Mouse (Mus musculus): ENCODE measurements around the gene Pfkm.

Gene Pfkm

DNA sequence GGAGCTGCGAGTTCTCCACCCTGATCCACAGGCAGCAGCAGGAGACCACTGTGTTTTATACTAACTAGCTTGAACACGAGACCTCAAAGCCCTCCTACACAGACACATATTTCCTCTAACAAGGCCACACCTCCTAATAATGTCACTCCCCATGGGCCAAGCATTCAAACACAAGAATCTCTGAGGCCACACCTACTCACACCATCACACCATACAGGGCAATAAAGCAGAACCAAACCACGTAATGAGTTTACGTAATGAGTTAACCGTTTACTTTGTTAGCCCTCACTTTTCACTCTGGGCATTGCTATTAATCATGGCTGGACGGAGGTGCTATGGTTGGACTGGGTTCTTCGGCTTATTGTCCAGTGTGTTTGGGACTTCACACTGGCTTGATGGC lies 47.4 kb downstream of the Pfkm start:
- no peak for DNase-seq (ENCODE audit: low spot score in 2 of 2)

DNA sequence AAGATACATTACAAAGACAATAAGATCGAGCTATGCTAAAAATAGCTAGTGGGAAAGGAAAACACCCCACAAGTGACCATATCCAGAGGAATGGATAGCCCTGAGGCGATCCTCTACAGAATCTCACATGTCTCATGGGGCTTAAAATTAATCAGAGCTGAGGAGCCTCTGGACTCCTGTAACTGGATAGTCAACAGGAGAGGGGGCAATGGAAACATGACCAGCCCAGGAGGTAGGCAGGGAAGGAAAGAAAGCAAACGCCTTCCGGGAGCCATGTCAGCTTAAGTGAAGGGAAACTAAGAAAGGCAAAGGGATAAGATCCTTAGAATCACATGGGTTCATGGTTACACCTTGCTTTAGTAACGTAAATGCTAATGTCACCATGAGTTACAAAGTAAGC lies 48.4 kb downstream of the Pfkm start:
- no peak for DNase-seq (ENCODE audit: low spot score in 2 of 2)

GRCm38 (mm10) chr15:98142515-98142914 lies 50.1 kb downstream of the Pfkm start:
- DNase-seq (ENCODE audit: low spot score in 2 of 2), result no peak

DNA sequence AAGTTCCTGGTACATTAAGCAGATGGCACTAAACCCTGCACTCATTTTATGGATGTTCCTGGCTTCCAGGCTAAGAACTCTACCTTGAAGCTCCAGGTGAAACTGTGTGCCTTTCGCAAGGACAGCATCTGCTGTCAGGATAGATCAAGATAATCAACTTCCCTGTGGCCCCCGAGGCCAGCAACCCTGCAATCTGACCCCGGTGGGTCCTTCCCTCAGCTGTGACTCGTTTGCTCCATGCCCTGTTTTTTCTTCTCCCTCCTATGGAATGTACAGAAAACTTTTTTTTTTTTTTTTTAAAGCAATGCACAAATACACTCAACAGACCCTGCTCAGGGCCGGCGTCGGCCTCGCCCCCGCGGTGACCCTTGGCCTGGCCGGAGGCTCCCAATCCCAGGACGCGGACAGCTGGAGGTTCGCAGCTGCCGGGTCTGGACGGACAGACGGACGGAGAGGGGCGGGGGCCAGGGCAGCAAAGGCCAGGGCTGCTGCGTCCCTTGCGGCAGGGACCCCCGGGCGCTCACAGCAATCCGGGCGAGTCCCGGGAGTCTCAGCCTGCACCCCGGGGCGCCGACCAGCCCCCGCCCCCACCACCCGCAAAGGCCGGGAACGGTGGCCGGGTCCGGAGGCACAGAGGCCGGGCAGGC lies 52.6 kb downstream of the Pfkm start:
- DNase-seq (ENCODE audit: low spot score in 2 of 2), result peak in 1 of 2 experiments; percentile 44

- DNase-seq (ENCODE audit: low spot score in 2 of 2), result peak; percentile 73 to 87
These were observed 53.3 kb downstream of the Pfkm start for GRCm38 (mm10) chr15:98145559-98146181.

- no peak for DNase-seq (ENCODE audit: low spot score in 2 of 2)
These were observed 56.0 kb downstream of the Pfkm start for GRCm38 (mm10) chr15:98148356-98148755.

DNA sequence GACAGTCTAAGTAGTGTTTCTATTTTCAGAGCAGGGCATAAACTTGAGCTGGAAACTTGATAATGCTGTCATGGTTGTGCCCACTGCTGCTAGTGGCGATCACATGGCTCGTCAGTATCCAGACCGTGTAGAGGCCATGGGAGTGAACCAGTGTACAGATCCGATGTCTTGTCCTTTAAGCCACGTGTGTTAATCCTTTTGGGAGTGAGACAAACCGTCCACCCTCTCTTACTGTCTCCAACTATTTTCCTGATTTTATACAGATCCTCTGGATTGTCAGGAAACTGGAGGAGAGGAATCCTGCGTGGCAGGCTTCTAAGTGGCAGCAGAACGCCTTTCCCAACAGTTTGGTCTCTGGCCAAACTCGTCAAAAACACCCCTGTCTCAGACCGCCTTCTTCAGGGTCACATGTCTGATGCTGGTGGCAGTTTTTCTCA lies 56.8 kb downstream of the Pfkm start:
- no peak for DNase-seq (ENCODE audit: low spot score in 2 of 2)

- DNase-seq (ENCODE audit: low spot score in 2 of 2), result no peak
These were observed 60.5 kb downstream of the Pfkm start for GRCm38 (mm10) chr15:98152916-98153315.

GRCm38 (mm10) chr15:98153625-98154024 lies 61.2 kb downstream of the Pfkm start:
- DNase-seq (ENCODE audit: low spot score in 2 of 2), result no peak

DNA sequence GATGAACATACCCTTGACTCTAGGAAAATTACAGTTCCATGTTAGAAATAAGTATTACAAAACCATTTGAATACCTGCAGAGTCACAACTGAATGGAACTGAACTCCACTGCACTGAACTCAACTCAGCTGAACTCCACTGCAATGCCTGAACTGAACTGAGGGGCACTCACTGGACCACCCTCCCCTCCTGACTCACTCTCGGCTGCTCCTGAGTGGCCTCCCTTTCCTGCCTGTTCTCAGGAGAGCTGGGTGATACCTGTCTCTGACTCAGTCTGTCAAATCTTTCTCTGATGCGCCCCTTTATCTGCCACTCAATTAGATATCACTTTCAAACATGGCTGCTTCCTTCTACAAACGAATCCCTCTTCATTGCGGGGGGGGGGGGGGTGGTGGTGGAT lies 61.8 kb downstream of the Pfkm start:
- no peak for DNase-seq (ENCODE audit: low spot score in 2 of 2)

DNA sequence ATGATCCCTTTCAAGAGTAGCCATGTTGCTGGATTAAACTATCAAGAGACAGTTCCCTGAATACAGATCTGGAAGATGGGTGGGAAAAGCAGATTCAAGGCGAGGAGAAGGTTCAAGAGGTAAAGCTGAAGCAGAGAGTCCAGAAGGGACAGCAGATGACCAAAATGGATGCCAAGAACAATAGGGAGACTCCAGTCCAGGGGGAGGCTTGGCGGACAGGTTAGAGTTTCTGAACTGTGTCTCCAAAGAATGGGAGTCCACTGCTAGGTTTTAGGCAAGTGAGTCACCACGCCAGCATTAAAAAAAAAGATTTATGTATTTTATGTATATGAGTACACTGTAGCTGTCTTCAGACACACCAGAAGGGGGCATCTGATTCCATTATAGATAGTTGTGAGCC lies 62.2 kb downstream of the Pfkm start:
- no peak for DNase-seq (ENCODE audit: low spot score in 2 of 2)

GRCm38 (mm10) chr15:98155272-98155671 lies 62.9 kb downstream of the Pfkm start:
- DNase-seq (ENCODE audit: low spot score in 2 of 2), result no peak

- no peak for DNase-seq (ENCODE audit: low spot score in 2 of 2)
These were observed 63.6 kb downstream of the Pfkm start for GRCm38 (mm10) chr15:98155944-98156343.

GRCm38 (mm10) chr15:98157253-98157652 lies 64.9 kb downstream of the Pfkm start:
- no peak for DNase-seq (ENCODE audit: low spot score in 2 of 2)

- no peak for DNase-seq (ENCODE audit: low spot score in 2 of 2)
These were observed 68.8 kb downstream of the Pfkm start for GRCm38 (mm10) chr15:98161026-98161805.

GRCm38 (mm10) chr15:98162561-98162960 lies 70.2 kb downstream of the Pfkm start:
- DNase-seq (ENCODE audit: low spot score in 2 of 2), result no peak

- DNase-seq (ENCODE audit: low spot score in 2 of 2), result no peak
These were observed 73.1 kb downstream of the Pfkm start, which contains the start of gene Asb8 for GRCm38 (mm10) chr15:98165525-98165924. Asb8 (minus strand) TSS chr15:98165625.

DNA sequence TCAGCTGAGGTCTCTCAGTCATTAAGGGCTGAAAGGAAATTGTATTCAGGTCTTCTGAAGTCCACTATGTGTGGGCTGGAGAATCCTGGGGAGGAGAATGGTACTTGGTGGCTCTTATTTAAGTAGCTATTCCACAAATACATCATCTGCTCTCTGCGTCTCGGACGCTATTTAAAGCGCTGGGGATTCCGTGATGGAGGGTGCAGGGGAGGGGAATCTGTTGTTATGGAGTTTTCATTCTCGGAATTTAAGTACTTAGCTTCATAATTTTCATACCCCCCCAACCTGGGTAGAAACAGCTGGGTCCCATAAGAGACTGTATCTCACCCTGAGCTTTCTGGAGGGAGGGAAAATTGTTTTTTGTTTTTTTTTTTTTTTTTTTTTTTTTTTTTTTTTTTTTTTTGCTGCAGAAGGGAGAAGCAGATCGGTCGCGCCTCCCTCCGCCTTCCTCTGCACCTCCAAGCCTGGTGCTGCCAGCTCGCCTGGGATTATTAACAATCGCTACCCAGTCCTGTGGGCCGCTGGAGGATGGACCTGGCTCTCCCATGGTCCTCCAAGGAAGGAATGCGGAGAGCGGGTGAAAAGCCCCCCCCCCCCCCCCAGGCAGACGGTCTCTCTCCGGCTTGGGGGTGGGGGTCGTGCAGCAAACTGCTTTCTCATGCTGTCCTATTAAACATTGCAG lies 74.7 kb downstream of the Pfkm start, which contains the start of gene Ccdc184:
TSS of gene Ccdc184 (plus strand) at position 196 of the 682 bp plus-strand sequence.
- DNase-seq (ENCODE audit: low spot score in 2 of 2), result no peak

DNA sequence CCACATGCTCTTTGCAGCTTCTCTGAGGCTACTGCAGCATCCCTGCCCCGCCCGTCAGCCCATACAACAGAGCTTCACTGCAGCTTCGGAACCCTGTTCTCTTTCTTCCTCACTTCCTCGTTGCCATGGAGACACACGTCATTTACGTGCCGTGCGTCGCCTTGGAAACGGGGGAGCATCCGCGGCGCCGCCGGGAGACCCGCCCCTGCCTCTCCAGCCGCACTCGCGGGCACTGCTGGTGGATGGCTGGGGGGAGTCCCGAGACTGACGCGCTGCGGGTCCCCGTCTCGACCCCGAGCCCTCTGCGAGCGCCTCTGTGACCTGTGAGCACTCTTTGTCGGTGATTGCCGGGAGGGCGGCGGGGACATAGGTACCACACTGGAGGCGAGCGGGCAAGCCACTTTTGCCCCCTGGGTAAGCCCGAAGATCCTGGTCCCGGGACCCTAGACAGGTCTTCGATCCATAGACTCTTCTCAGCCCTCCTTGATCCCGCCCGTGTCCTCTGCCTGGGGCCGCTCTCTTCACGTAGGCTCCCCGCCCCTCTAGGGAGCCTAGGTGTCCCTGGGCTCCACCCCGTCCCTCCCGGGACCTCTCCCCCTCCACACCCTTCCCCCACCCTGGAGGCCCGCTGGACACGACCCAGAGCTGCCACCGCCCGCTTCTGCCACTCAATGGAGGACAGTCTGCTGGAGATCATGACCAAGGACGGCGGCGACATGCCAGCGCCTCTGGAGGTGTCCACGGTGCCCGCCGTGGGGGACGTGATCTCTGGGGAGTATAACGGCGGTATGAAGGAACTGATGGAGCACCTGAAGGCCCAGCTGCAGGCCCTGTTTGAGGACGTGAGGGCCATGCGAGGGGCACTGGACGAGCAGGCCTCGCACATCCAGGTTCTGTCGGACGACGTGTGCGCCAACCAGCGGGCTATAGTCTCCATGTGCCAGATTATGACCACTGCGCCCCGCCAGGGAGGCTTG lies 75.5 kb downstream of the Pfkm start:
- DNase-seq (ENCODE audit: low spot score in 2 of 2), result peak; percentile 57 to 65

- no peak for DNase-seq (ENCODE audit: low spot score in 2 of 2)
These were observed 76.2 kb downstream of the Pfkm start for GRCm38 (mm10) chr15:98168622-98169004.

- no peak for DNase-seq (ENCODE audit: low spot score in 2 of 2)
These were observed 78.0 kb downstream of the Pfkm start for GRCm38 (mm10) chr15:98170365-98170764.
